Mouse (Mus musculus): Measurements from ENCODE around the gene Gm48552. TPM values are rescaled to one million over a fixed set of nuclear protein-coding genes. Genes with fewer than 3 reads are reported as not detected.

Gm48552 gene
- polyA plus RNA-seq, 1 experiment from 2014 or later = 0.31 TPM

DNA sequence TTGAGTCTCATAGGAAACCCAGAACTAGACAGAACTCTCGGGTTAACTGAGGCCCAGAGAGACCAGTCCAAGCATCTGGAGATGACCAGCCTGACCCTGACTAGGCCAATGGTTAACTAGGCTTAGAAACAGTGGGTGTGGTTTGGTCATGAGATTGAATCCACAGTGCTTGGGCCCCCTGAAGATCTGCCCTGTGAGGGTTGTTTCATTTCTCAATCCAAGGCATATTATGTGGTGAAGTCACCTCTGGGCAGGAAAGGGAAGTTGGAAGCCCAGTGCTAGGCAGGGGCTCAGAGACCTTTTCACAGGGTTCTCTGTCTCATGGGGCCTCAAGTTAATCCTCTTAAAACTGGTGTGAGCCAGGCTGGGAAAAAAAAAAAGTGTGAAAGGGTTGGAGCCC lies 30.0 kb upstream of the Gm48552 start:
- no peak for TF ChIP-seq CTCF (IDR thresholded peaks at IDR 0.05; ENCODE audit: low read depth)
- Histone ChIP-seq H3K4me1 (replicated peaks; ENCODE audit: control insufficient read depth, insufficient read depth, low read length) (peaks cover 21% of the 10 kb centered on the region), H3K27me3 (replicated peaks; ENCODE audit: control insufficient read depth, insufficient read depth, low read length) (no peaks in the 10 kb centered on the region), H3K9me3 (ENCODE audit: control insufficient read depth) (no peaks in the 10 kb centered on the region), H3K4me3 (ENCODE audit: low read depth, low read length) (peak overlapping the region; percentile 78), H3K36me3 (ENCODE audit: control insufficient read depth, insufficient read depth) (peaks cover 23% of the 10 kb centered on the region; the same call in 1 of the 2 replicates), H3K4me2 (replicated peaks; ENCODE audit: low read depth) (peak overlapping the region; percentile 95), H3K27ac (ENCODE audit: low read depth, low read length) (peak overlapping the region; percentile 87), H3K9ac (ENCODE audit: low read depth, low read length) (peak overlapping the region; percentile 44)
- peak; percentile 35 for ATAC-seq
- WGBS = 47% methylated on average over 1 of the region's 1 CpGs

- no peak overlapping the region for H3K9ac ChIP-seq (ENCODE audit: low read depth, low read length)
- ATAC-seq = no peak
- no peaks in the 10 kb centered on the region for H3K9me3 ChIP-seq (ENCODE audit: control insufficient read depth)
- peaks cover 24% of the 10 kb centered on the region; the same call in 1 of the 2 replicates for H3K36me3 ChIP-seq (ENCODE audit: control insufficient read depth, insufficient read depth)
- no peak overlapping the region for H3K27ac ChIP-seq (ENCODE audit: low read depth, low read length)
- TF ChIP-seq CTCF (IDR thresholded peaks at IDR 0.05; ENCODE audit: low read depth) = no peak
- peaks cover 40% of the 10 kb centered on the region for H3K4me1 ChIP-seq (replicated peaks; ENCODE audit: control insufficient read depth, insufficient read depth, low read length)
- peak overlapping the region; percentile 95 for H3K4me2 ChIP-seq (replicated peaks; ENCODE audit: low read depth)
- H3K4me3 ChIP-seq (ENCODE audit: low read depth, low read length) = no peak overlapping the region
- H3K27me3 ChIP-seq (replicated peaks; ENCODE audit: control insufficient read depth, insufficient read depth, low read length) = no peaks in the 10 kb centered on the region
- WGBS = 51% methylated on average over 8 of the region's 8 CpGs
Observed at GRCm38 (mm10) chr10:81360721-81361120, 28.1 kb upstream of the Gm48552 start.

- H3K4me2 ChIP-seq (replicated peaks; ENCODE audit: low read depth) = no peak overlapping the region
- TF ChIP-seq CTCF (IDR thresholded peaks at IDR 0.05; ENCODE audit: low read depth) = no peak
- H3K4me3 ChIP-seq (ENCODE audit: low read depth, low read length) = no peak overlapping the region
- peaks cover 40% of the 10 kb centered on the region for H3K4me1 ChIP-seq (replicated peaks; ENCODE audit: control insufficient read depth, insufficient read depth, low read length)
- H3K27ac ChIP-seq (ENCODE audit: low read depth, low read length) = 0 out of 2 replicates have a peak overlapping the region, but pooled peaks have one; percentile 21
- no peaks in the 10 kb centered on the region for H3K27me3 ChIP-seq (replicated peaks; ENCODE audit: control insufficient read depth, insufficient read depth, low read length)
- no peaks in the 10 kb centered on the region for H3K9me3 ChIP-seq (ENCODE audit: control insufficient read depth)
- peak; percentile 3; the same call in 1 of the 2 replicates for ATAC-seq
- peaks cover 32% of the 10 kb centered on the region for H3K36me3 ChIP-seq (ENCODE audit: control insufficient read depth, insufficient read depth)
- WGBS = 47% methylated on average over 12 of the region's 12 CpGs
- H3K9ac ChIP-seq (ENCODE audit: low read depth, low read length) = no peak overlapping the region
Observed at GRCm38 (mm10) chr10:81362336-81362949, 26.4 kb upstream of the Gm48552 start.

DNA sequence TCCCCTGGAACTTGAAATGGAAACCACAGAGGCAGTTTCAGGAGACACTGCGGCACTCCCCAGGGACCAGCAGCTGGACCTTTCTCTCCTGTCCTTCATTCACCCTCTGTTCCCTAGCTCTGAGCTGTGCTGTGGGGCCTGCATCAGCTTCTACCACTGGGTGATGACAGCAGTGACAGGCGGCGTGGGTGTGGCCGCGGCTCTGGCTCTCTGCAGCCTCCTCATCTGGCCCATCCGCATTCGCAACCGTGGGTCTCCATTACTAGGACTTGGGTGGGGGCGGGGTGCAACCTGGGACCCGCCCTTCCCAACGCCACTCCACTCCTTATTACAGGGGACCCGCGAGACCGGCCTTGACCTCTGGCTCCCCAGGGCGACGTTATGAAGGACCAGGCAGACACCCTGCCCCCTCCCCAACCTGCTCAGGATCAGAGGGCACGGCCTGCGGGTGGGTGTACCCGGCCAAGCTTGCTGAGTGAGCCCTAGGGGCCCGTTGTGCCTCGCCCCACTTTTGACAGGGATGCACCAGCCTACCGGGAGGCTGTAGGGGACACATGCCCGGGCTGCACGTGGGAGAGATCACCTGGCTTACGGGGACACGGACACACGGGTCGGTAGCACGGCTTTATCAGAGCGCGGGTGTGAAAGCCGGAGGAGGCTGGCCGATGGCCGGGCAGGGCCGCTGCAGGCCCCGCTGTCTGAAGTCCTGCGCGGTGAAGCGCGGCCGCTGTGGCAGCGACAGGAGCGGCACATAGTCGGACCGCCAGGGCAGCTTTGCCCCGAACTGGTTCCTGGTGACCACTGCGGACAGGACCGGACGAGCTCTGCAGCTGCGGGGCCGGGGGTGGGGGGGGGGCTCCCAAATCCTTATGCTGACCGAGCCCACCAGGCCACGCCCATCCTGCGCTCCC lies 25.1 kb upstream of the Gm48552 start:
- H3K27ac ChIP-seq (ENCODE audit: low read depth, low read length) = no peak overlapping the region
- WGBS = 23% methylated on average over 54 of the region's 54 CpGs
- H3K4me1 ChIP-seq (replicated peaks; ENCODE audit: control insufficient read depth, insufficient read depth, low read length) = peaks cover 35% of the 10 kb centered on the region

DNA sequence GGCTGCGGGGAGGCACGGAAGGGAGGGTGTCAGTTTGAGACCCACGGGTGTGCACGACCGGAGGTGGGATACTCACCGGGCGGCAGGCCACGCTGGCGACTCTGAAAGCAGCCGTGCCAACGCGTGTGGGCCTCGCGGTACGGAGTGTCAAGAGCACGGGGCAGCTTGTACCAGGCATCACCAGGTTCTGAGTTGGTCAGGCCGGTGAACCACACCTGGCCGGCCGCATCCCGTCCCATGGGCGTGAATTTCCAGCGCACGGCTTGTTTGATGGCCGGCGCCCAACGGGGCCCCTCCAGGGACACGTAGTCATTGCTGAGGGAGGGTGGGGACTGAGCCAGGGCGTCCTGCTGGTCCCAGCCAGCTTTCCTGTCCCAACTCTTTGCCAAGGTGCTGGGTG lies 24.1 kb upstream of the Gm48552 start:
- WGBS = 18% methylated on average over 28 of the region's 28 CpGs
- H3K27ac ChIP-seq (ENCODE audit: low read depth, low read length) = no peak overlapping the region

More for the DNA sequence above, 25.1 kb upstream of the Gm48552 start:
- peaks cover 44% of the 10 kb centered on the region for H3K36me3 ChIP-seq (ENCODE audit: control insufficient read depth, insufficient read depth)
- ATAC-seq = no peak
- no peaks in the 10 kb centered on the region for H3K27me3 ChIP-seq (replicated peaks; ENCODE audit: control insufficient read depth, insufficient read depth, low read length)
- TF ChIP-seq CTCF (IDR thresholded peaks at IDR 0.05; ENCODE audit: low read depth) = no peak
- peak overlapping the region; percentile 57 for H3K4me2 ChIP-seq (replicated peaks; ENCODE audit: low read depth)
- no peaks in the 10 kb centered on the region for H3K9me3 ChIP-seq (ENCODE audit: control insufficient read depth)
- H3K4me3 ChIP-seq (ENCODE audit: low read depth, low read length) = peak overlapping the region; percentile 16; the same call in 1 of the 2 replicates
- H3K9ac ChIP-seq (ENCODE audit: low read depth, low read length) = no peak overlapping the region; the same call in 1 of the 2 replicates

GRCm38 (mm10) chr10:81365073-81365472 lies 23.7 kb upstream of the Gm48552 start:
- Histone ChIP-seq H3K36me3 (ENCODE audit: control insufficient read depth, insufficient read depth) (peaks cover 58% of the 10 kb centered on the region), H3K27me3 (replicated peaks; ENCODE audit: control insufficient read depth, insufficient read depth, low read length) (no peaks in the 10 kb centered on the region), H3K9ac (ENCODE audit: low read depth, low read length) (no peak overlapping the region), H3K4me3 (ENCODE audit: low read depth, low read length) (no peak overlapping the region), H3K9me3 (ENCODE audit: control insufficient read depth) (no peaks in the 10 kb centered on the region), H3K4me2 (replicated peaks; ENCODE audit: low read depth) (peak overlapping the region; percentile 57), H3K27ac (ENCODE audit: low read depth, low read length) (0 out of 2 replicates have a peak overlapping the region, but pooled peaks have one; percentile 47), H3K4me1 (replicated peaks; ENCODE audit: control insufficient read depth, insufficient read depth, low read length) (peaks cover 34% of the 10 kb centered on the region)
- no peak for TF ChIP-seq CTCF (IDR thresholded peaks at IDR 0.05; ENCODE audit: low read depth)
- no peak for ATAC-seq
- WGBS = 26% methylated on average over 4 of the region's 4 CpGs

More for the DNA sequence above, 24.1 kb upstream of the Gm48552 start:
- no peaks in the 10 kb centered on the region for H3K9me3 ChIP-seq (ENCODE audit: control insufficient read depth)
- H3K4me2 ChIP-seq (replicated peaks; ENCODE audit: low read depth) = peak overlapping the region; percentile 57
- H3K4me1 ChIP-seq (replicated peaks; ENCODE audit: control insufficient read depth, insufficient read depth, low read length) = peaks cover 34% of the 10 kb centered on the region
- no peak for ATAC-seq
- no peak for TF ChIP-seq CTCF (IDR thresholded peaks at IDR 0.05; ENCODE audit: low read depth)
- peaks cover 54% of the 10 kb centered on the region for H3K36me3 ChIP-seq (ENCODE audit: control insufficient read depth, insufficient read depth)
- no peak overlapping the region for H3K9ac ChIP-seq (ENCODE audit: low read depth, low read length)
- H3K27me3 ChIP-seq (replicated peaks; ENCODE audit: control insufficient read depth, insufficient read depth, low read length) = no peaks in the 10 kb centered on the region
- peak overlapping the region; percentile 16; the same call in 1 of the 2 replicates for H3K4me3 ChIP-seq (ENCODE audit: low read depth, low read length)

All from intestine, postnatal 0 days (tissue).